Mouse (Mus musculus): ENCODE measurements around the gene Stk38l. TPM values are rescaled to one million over a fixed set of nuclear protein-coding genes. Genes with fewer than 3 reads are reported as not detected.
A peak's percentile ranks its signal among the peaks of the same experiment; 100 is the strongest.
"Not testable (repeated sequence)": the region's sequence is repeated elsewhere in the genome, so short reads cannot be mapped to it uniquely, and the experiment has no call there.

Stk38l gene
- polyA plus RNA-seq, 1 experiment from 2014 or later, result 13.1 TPM

DNA sequence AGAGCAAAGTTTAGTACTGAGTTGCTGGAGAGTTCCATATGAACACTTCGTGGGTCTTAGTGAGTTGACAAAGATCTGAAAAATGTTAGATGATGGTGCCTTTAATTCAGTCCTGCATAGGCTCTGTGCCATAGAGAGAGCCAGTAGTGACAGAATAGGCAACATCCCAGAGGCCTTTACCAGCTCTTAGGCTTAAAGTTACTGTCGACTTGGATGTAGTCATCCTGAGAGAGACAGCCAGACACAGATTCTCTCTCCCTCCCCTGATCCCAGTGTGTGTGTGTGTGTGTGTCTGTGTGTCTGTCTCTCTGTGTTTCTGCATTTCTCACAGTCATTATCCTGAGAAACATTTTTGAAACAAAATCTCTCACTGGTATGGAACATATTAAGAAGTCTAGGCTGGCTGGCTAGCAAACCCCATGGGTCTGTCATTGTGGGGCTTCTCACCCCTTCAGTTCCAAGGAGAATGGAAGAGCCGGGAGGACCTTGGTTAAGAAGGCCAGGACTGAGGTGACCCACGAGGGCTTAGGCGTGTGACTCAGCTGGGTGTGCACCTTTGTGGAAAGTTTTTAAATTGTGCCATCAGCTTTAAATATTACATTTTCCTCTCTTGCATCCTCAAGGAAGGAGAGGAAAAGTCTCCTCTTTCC, 17.3 kb downstream of the Stk38l start:
- Histone ChIP-seq H3K9ac (ENCODE audit: low read depth, low read length) (no peak overlapping the region), H3K9me3 (replicated peaks; ENCODE audit: low read length) (no peaks in the 10 kb centered on the region), H3K27me3 (ENCODE audit: insufficient read depth, low read length) (no peaks in the 10 kb centered on the region), H3K4me1 (replicated peaks; ENCODE audit: insufficient read depth, low read length) (no peaks in the 10 kb centered on the region), H3K4me2 (ENCODE audit: low read length) (no peak overlapping the region), H3K27ac (no peak overlapping the region), H3K36me3 (ENCODE audit: insufficient read depth, low read length) (no peaks in the 10 kb centered on the region), H3K4me3 (replicated peaks; ENCODE audit: low read depth, low read length) (no peak overlapping the region)
- 81% methylated on average over 5 of the region's 5 CpGs for WGBS
- DNase-seq (ENCODE audit: low spot score) (no peak), ATAC-seq (replicated peaks; ENCODE audit: low FRiP score, low read depth) (no peak)
- TF ChIP-seq CTCF (IDR thresholded peaks at IDR 0.05; ENCODE audit: low read depth), result no peak

DNA sequence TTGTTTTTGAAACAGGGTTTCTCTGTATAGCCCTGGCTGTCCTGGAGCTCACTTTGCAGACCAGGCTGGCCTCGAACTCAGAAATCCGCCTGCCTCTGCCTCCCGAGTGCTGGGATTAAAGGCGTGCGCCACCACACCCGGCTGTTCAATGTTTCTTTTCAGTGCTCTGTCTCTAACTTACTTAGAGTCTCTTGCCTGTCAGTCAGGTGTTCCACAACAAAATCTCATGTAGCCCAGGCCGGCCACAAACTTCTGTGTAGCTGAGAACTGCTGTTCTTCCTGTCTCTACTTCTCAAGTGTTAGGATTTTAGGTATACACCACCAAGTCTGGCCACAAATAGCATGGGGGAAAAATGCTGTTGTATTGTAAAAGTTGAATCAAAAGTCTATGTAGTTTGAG, 19.5 kb downstream of the Stk38l start:
- H3K4me2 ChIP-seq (ENCODE audit: low read length); H3K4me1 ChIP-seq (replicated peaks; ENCODE audit: insufficient read depth, low read length); H3K27ac ChIP-seq; H3K9me3 ChIP-seq (replicated peaks; ENCODE audit: low read length); ATAC-seq (replicated peaks; ENCODE audit: low FRiP score, low read depth); H3K4me3 ChIP-seq (replicated peaks; ENCODE audit: low read depth, low read length); H3K36me3 ChIP-seq (ENCODE audit: insufficient read depth, low read length); H3K27me3 ChIP-seq (ENCODE audit: insufficient read depth, low read length); H3K9ac ChIP-seq (ENCODE audit: low read depth, low read length); DNase-seq (ENCODE audit: low spot score): not testable (repeated sequence)
- WGBS, result 93% methylated on average over 7 of the region's 7 CpGs

DNA sequence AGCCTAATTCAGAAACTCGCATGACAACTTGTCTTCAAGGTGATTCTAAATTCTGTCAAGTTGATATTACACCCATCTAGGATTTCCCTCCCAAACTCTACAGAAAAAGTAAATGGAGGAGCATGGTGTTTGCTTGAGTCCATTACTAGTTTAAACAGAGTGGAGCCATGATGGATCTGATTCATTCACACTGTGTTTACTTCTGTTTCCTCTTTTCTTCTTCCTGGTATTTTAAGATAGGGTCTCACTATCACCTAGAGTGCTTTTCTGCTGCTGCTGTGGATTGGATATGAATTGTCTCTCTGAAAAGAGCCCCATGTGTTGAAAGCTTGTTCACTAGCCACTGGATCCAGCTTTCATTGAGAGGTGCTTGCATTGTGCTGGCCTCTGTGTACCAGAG, 20.4 kb downstream of the Stk38l start:
- no peaks in the 10 kb centered on the region for H3K36me3 ChIP-seq (ENCODE audit: insufficient read depth, low read length)
- no peak for DNase-seq (ENCODE audit: low spot score)
- H3K9me3 ChIP-seq (replicated peaks; ENCODE audit: low read length), result no peaks in the 10 kb centered on the region
- WGBS, result 92% methylated on average over 1 of the region's 1 CpGs
- no peak overlapping the region for H3K4me3 ChIP-seq (replicated peaks; ENCODE audit: low read depth, low read length)
- no peak overlapping the region for H3K4me2 ChIP-seq (ENCODE audit: low read length)
- no peak overlapping the region for H3K27ac ChIP-seq
- no peak for TF ChIP-seq CTCF (IDR thresholded peaks at IDR 0.05; ENCODE audit: low read depth)
- no peaks in the 10 kb centered on the region for H3K27me3 ChIP-seq (ENCODE audit: insufficient read depth, low read length)
- ATAC-seq (replicated peaks; ENCODE audit: low FRiP score, low read depth), result no peak
- H3K4me1 ChIP-seq (replicated peaks; ENCODE audit: insufficient read depth, low read length), result no peaks in the 10 kb centered on the region
- no peak overlapping the region for H3K9ac ChIP-seq (ENCODE audit: low read depth, low read length)

DNA sequence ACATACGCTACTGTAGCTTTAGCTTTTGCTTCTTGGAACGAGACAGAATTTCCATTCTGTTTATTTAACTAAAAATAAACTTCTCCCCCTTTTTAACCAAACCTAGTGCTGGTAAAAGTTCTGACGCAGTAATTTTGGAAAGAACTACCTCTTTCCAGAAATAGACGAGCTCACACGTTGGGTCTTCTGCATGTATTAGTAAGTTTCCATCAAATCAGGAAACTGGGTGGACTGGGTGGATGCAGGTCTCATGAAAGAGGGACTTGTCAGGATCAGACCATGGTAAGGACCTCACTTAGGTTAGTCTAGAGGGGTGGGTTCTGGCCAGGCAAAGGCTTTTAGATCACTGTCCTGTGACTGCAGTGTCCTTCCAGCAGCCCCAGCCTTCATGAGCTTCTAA, 21.8 kb downstream of the Stk38l start:
- WGBS, result 62% methylated on average over 5 of the region's 5 CpGs
- ATAC-seq (replicated peaks; ENCODE audit: low FRiP score, low read depth) (no peak), DNase-seq (ENCODE audit: low spot score) (no peak)
- H3K27me3 ChIP-seq (ENCODE audit: insufficient read depth, low read length), result no peaks in the 10 kb centered on the region
- H3K4me3 ChIP-seq (replicated peaks; ENCODE audit: low read depth, low read length), result no peak overlapping the region
- no peak for TF ChIP-seq CTCF (IDR thresholded peaks at IDR 0.05; ENCODE audit: low read depth)
- H3K4me2 ChIP-seq (ENCODE audit: low read length), result no peak overlapping the region
- no peaks in the 10 kb centered on the region for H3K9me3 ChIP-seq (replicated peaks; ENCODE audit: low read length)
- no peak overlapping the region for H3K9ac ChIP-seq (ENCODE audit: low read depth, low read length)
- H3K4me1 ChIP-seq (replicated peaks; ENCODE audit: insufficient read depth, low read length), result no peaks in the 10 kb centered on the region
- no peak overlapping the region for H3K27ac ChIP-seq
- H3K36me3 ChIP-seq (ENCODE audit: insufficient read depth, low read length), result no peaks in the 10 kb centered on the region

DNA sequence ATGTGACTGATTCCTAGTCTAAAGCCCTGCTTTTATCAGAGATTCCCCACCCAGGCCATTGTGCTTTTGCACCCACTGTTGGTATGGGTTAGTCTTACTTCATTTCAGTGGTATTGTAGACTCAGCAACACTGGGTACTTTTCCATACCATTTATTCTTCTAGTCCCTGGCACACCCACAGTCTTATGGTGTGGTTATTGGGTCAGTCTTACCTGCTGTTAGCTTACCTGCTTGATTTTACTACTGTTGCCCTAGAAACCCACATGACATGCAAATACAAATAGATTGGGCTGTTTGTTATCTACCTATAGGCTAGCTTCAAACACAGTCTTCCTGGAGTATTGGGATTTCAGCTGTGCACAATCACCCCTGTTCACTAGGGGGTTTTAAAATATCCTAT, 22.3 kb downstream of the Stk38l start:
- H3K9ac ChIP-seq (ENCODE audit: low read depth, low read length), result no peak overlapping the region
- TF ChIP-seq CTCF (IDR thresholded peaks at IDR 0.05; ENCODE audit: low read depth), result no peak
- H3K27ac ChIP-seq, result no peak overlapping the region
- H3K27me3 ChIP-seq (ENCODE audit: insufficient read depth, low read length), result no peaks in the 10 kb centered on the region
- no peaks in the 10 kb centered on the region for H3K36me3 ChIP-seq (ENCODE audit: insufficient read depth, low read length)
- no peak overlapping the region for H3K4me2 ChIP-seq (ENCODE audit: low read length)
- H3K9me3 ChIP-seq (replicated peaks; ENCODE audit: low read length), result no peaks in the 10 kb centered on the region
- no peaks in the 10 kb centered on the region for H3K4me1 ChIP-seq (replicated peaks; ENCODE audit: insufficient read depth, low read length)
- DNase-seq (ENCODE audit: low spot score) (no peak), ATAC-seq (replicated peaks; ENCODE audit: low FRiP score, low read depth) (no peak)
- H3K4me3 ChIP-seq (replicated peaks; ENCODE audit: low read depth, low read length), result no peak overlapping the region

DNA sequence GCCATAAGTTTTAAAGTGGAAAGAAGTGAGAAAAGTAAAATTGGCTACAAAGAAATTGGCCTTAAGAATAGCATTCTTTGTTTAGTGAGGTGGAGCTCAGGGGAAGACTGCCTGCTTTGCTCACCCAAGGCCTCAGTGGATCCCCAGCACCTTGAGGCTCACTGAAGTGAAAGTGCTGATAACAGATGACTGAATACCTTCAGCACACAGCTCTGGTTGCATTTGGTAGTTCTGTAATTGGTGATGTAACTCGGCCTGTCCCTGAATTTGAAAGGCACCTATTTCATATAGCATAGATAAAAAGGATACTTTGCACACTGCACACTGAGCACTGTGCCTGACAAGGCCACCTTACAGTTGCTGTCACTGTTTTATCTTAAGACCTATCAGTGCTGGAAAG, 23.5 kb downstream of the Stk38l start:
- H3K4me1 ChIP-seq (replicated peaks; ENCODE audit: insufficient read depth, low read length), result no peaks in the 10 kb centered on the region
- H3K36me3 ChIP-seq (ENCODE audit: insufficient read depth, low read length), result no peaks in the 10 kb centered on the region
- 85% methylated on average over 1 of the region's 1 CpGs for WGBS
- H3K4me3 ChIP-seq (replicated peaks; ENCODE audit: low read depth, low read length), result no peak overlapping the region
- H3K27me3 ChIP-seq (ENCODE audit: insufficient read depth, low read length), result no peaks in the 10 kb centered on the region
- no peaks in the 10 kb centered on the region for H3K9me3 ChIP-seq (replicated peaks; ENCODE audit: low read length)
- no peak overlapping the region for H3K27ac ChIP-seq
- no peak overlapping the region for H3K4me2 ChIP-seq (ENCODE audit: low read length)
- ATAC-seq (replicated peaks; ENCODE audit: low FRiP score, low read depth), result no peak
- TF ChIP-seq CTCF (IDR thresholded peaks at IDR 0.05; ENCODE audit: low read depth), result no peak
- no peak for DNase-seq (ENCODE audit: low spot score)
- no peak overlapping the region for H3K9ac ChIP-seq (ENCODE audit: low read depth, low read length)

DNA sequence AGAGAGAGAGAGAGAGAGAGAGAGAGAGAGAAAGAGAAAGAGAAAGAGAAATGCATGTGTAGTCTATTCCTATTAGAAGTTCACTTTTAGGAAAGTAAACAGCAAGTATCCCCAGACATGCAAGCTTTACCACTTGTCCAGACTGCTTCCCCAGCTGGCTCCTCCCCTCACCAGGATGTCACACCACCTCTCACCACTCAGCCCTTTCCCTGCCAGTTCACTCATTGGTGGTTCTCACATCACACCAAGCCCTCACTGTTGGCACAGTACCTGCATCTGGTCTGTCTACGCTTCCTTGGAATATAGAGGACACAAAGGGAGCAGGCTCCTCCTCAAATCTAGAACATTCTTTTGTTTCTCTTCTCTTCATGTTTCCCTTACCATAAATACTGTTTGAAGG, 26.9 kb downstream of the Stk38l start:
- Histone ChIP-seq H3K36me3 (ENCODE audit: insufficient read depth, low read length) (no peaks in the 10 kb centered on the region), H3K27me3 (ENCODE audit: insufficient read depth, low read length) (no peaks in the 10 kb centered on the region), H3K9ac (ENCODE audit: low read depth, low read length) (no peak overlapping the region), H3K4me2 (ENCODE audit: low read length) (no peak overlapping the region), H3K9me3 (replicated peaks; ENCODE audit: low read length) (no peaks in the 10 kb centered on the region), H3K4me3 (replicated peaks; ENCODE audit: low read depth, low read length) (no peak overlapping the region), H3K27ac (no peak overlapping the region), H3K4me1 (replicated peaks; ENCODE audit: insufficient read depth, low read length) (no peaks in the 10 kb centered on the region)
- 37% methylated on average over 1 of the region's 1 CpGs for WGBS
- peak; percentile 23 for DNase-seq (ENCODE audit: low spot score)
- TF ChIP-seq CTCF (IDR thresholded peaks at IDR 0.05; ENCODE audit: low read depth), result no peak
- no peak for ATAC-seq (replicated peaks; ENCODE audit: low FRiP score, low read depth)
